ENCODE assay signal across 8 mouse cellular contexts in genomic region chr7:130273265-130273664, GRCm38 (mm10).
A peak's percentile ranks its signal among the peaks of the same experiment; 100 is the strongest.
DNase-seq lines count a peak whose midpoint lies in the region; ATAC-seq lines count a peak whose summit lies in the region.

No protein-coding gene starts in this region.

- peak; percentile 60 for DNase-seq in MN1 (ENCODE audit: low spot score)
- DNase-seq in forebrain, embryonic 14.5 days (ENCODE audit: low spot score) = peak; percentile 77
- peak; percentile 88 for DNase-seq in heart, postnatal 4 days
- peak; percentile 70 to 82 for DNase-seq in left cerebral cortex, adult 18-20 months (ENCODE audit: low spot score in 2 of 2)
- peak; percentile 86 for DNase-seq in lung, postnatal 4 days
- DNase-seq in spleen, adult 12 weeks (ENCODE audit: low spot score) = peak; percentile 5
- DNase-seq in yolk sac, embryonic 10.5 days (ENCODE audit: low spot score) = peak; percentile 69

- 15% methylated on average over 16 of the region's 16 CpGs for WGBS in forebrain, embryonic 14.5 days

- H3K9ac ChIP-seq in forebrain, embryonic 14.5 days (ENCODE audit: low read length) = no peak overlapping the region

- H3K4me3 ChIP-seq in forebrain, embryonic 14.5 days (ENCODE audit: low read depth, low read length) = no peak overlapping the region

- peak; percentile 65; the same call in 1 of the 2 replicates for ATAC-seq in cerebellum, adult (ENCODE audit: insufficient number of reproducible peaks, low FRiP score, low TSS enrichment)
- ATAC-seq in forebrain, embryonic 14.5 days = peak; percentile 46; the same call in 1 of the 2 replicates

- H3K4me2 ChIP-seq in forebrain, embryonic 14.5 days (ENCODE audit: low read length) = no peak overlapping the region

- no peaks in the 10 kb centered on the region for H3K9me3 ChIP-seq in forebrain, embryonic 14.5 days (replicated peaks; ENCODE audit: control insufficient read depth, low read length)

- H3K27me3 ChIP-seq in forebrain, embryonic 14.5 days (replicated peaks; ENCODE audit: control insufficient read depth, insufficient read depth, low read length) = peaks cover 8% of the 10 kb centered on the region; the same call in 1 of the 2 replicates

- H3K27ac ChIP-seq in forebrain, embryonic 14.5 days (ENCODE audit: low read depth, low read length) = no peak overlapping the region

- H3K36me3 ChIP-seq in forebrain, embryonic 14.5 days (ENCODE audit: control insufficient read depth, insufficient read depth, low read length) = no peaks in the 10 kb centered on the region

- no peaks in the 10 kb centered on the region; the same call in 1 of the 2 replicates for H3K4me1 ChIP-seq in forebrain, embryonic 14.5 days (ENCODE audit: control insufficient read depth, insufficient read depth, low read length)

Comparison
In these comparisons a context has a peak if more than half of its experiments do, and no peak if none do; other contexts are left out.
1. DNase-seq: peak in every context shown above with its lines; median percentile 88 in heart, postnatal 4 days; 86 in lung, postnatal 4 days; 77 in forebrain, embryonic 14.5 days; 76 in left cerebral cortex, adult 18-20 months; 69 in yolk sac, embryonic 10.5 days; 60 in MN1; 5 in spleen, adult 12 weeks.